Mouse (Mus musculus) kidney, embryonic 15.5 days (tissue): ENCODE results near the gene Rnf222. TPM values are rescaled to one million over a fixed set of nuclear protein-coding genes. Genes with fewer than 3 reads are reported as not detected.

Experiments used
- ATAC-seq: fragments of 200-750 bp; cut with Nextera tagmentation; replicated peaks from 2 replicates; pipeline ENCODE4 v1.8.0; 2017; ENCODE audit warnings: moderate TSS enrichment; ENCODE audit not compliant: low FRiP score
- H3K27ac ChIP-seq: fragments of 300-500 bp; sonication (generic); 2 replicates; pipeline ENCODE4 v1.5.1; 2015; ENCODE audit warnings: mild to moderate bottlenecking, inconsistent platforms
- H3K27me3 ChIP-seq: fragments of 300-500 bp; sonication (generic); 2 replicates; pipeline ENCODE4 v1.6.1; 2015; ENCODE audit warnings: inconsistent platforms
- H3K36me3 ChIP-seq: fragments of 300-500 bp; sonication (generic); 2 replicates; pipeline ENCODE4 v1.6.1; 2015; ENCODE audit warnings: inconsistent platforms
- H3K4me1 ChIP-seq: fragments of 300-500 bp; sonication (generic); 2 replicates; pipeline ENCODE4 v1.6.1; 2015; ENCODE audit warnings: inconsistent platforms
- H3K4me2 ChIP-seq: fragments of 300-500 bp; sonication (generic); 2 replicates; pipeline ENCODE4 v1.6.1; 2015; ENCODE audit warnings: moderate library complexity, mild to moderate bottlenecking, inconsistent platforms
- H3K4me3 ChIP-seq: fragments of 300-500 bp; sonication (generic); replicated peaks from 2 replicates; pipeline ENCODE4 v1.5.1; 2015; ENCODE audit warnings: mild to moderate bottlenecking, inconsistent platforms
- H3K9ac ChIP-seq: fragments of 300-500 bp; sonication (generic); 2 replicates; pipeline ENCODE4 v1.6.1; 2015; ENCODE audit warnings: mild to moderate bottlenecking, inconsistent platforms
- H3K9me3 ChIP-seq: fragments of 300-500 bp; sonication (generic); replicated peaks from 2 replicates; pipeline ENCODE4 v1.6.1; 2016; ENCODE audit warnings: inconsistent platforms
- WGBS: fragments of 180-500 bp; shearing (Covaris S2); methylation state at CpG from one replicate; pipeline ENCODE4 v1.1.7; 2015; ENCODE audit warnings: mixed read lengths; 5-methylcytosine and 5-hydroxymethylcytosine counted together
- polyA plus RNA-seq: library from polyadenylated mRNA; unstranded; fragments of >200 nt; fragmentation: Nextera tagmentation; extraction: Ambion mirVana; gene quantifications from 2 replicates; pipeline ENCODE4 v1.2.1, GENCODE M21; 2015

Rnf222 gene
- polyA plus RNA-seq, 1 experiment from 2014 or later: 0.18 TPM

DNA sequence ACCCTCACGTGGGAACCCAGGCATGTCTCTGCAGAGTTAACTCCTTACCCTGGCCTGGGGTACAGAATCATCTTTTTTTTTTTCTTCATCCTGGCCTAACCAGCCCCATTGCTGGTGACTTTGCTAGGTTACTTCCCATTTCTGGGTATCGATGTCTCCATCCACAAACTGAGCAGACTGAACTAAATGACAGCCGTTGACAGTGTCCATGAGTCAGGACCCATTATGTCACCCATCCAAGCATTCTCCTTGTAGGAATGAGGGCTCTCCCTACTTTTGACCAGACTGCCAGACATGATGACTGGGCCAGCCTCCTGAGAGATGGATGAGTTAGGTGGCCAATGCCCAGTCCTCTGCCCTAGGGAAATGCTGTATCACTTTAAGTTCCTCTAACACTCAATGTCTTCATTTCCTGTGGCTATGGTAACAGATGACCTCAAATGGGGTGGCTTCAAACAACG is 24.7 kb upstream of the Rnf222 start:
- Histone ChIP-seq H3K27ac (peak overlapping the region; percentile 11; the same call in 1 of the 2 replicates), H3K9ac (no peak overlapping the region), H3K4me3 (no peak overlapping the region), H3K9me3 (no peaks in the 10 kb centered on the region), H3K4me2 (no peak overlapping the region), H3K27me3 (no peaks in the 10 kb centered on the region), H3K4me1 (peaks cover 12% of the 10 kb centered on the region; the same call in 1 of the 2 replicates), H3K36me3 (no peaks in the 10 kb centered on the region)
- 65% methylated on average over 4 of the region's 4 CpGs for WGBS
- ATAC-seq: no peak

DNA sequence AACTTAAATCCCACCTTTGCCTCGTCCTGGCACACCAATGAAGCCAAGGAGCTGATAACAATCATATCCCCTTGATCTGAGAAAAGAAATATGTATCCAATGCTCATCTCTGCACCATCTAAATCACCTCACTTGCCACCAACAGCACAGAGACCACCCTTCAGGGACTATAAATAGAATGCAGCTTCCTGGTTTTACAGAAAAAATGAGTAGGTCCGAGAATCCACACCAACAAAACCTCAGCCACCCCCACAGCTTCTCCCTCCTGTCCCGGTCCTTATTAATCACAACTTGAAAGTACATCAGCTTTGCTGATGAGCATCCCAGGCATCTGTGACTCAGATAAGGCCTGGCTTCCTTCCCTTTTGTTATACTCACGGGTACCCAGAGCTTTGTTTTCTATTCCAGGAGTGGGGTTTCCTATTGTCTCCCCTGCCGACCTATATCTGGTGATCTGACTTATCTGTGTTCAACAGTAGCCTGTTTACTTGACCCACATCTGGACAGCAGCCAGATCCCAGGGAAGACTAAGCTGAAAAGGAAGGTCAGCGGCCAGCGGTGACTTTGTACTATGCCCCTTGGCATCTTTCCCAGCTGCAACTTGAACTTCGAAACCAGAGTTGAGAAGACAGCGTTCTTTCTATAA is 23.7 kb upstream of the Rnf222 start:
- no peak for ATAC-seq
- H3K27ac ChIP-seq: peak overlapping the region; percentile 11
- WGBS: 28% methylated on average over 9 of the region's 9 CpGs

DNA sequence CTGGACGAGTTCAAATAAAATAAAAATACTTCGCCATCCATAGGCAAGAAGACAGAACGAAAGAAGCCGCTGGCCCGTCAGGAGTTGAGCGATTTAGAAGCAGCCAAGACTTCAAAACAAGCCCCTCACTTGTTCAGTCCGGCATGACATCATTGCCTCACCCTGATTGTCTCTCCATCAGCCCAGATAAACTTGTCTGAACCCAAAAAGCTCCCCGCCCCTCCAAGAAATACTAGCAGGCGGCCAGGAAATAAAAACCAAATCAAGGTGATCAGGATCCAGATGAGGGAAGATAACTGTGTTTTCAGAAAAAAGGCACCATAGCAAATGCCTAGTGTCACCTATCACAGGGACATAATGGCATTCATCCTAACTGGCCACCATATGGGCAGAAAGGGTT is 17.1 kb upstream of the Rnf222 start:
- H3K27ac ChIP-seq: no peak overlapping the region
- no peak overlapping the region for H3K4me2 ChIP-seq
- H3K27me3 ChIP-seq: no peaks in the 10 kb centered on the region
- H3K36me3 ChIP-seq: no peaks in the 10 kb centered on the region
- WGBS: 85% methylated on average over 9 of the region's 9 CpGs
- H3K9me3 ChIP-seq: no peaks in the 10 kb centered on the region
- H3K4me1 ChIP-seq: no peaks in the 10 kb centered on the region
- no peak for ATAC-seq
- H3K9ac ChIP-seq: no peak overlapping the region
- H3K4me3 ChIP-seq: no peak overlapping the region

More for the DNA sequence above, 23.7 kb upstream of the Rnf222 start:
- Histone ChIP-seq H3K9me3 (no peaks in the 10 kb centered on the region), H3K4me1 (peaks cover 12% of the 10 kb centered on the region; the same call in 1 of the 2 replicates), H3K9ac (no peak overlapping the region), H3K4me3 (no peak overlapping the region), H3K27me3 (no peaks in the 10 kb centered on the region), H3K36me3 (no peaks in the 10 kb centered on the region), H3K4me2 (no peak overlapping the region)

DNA sequence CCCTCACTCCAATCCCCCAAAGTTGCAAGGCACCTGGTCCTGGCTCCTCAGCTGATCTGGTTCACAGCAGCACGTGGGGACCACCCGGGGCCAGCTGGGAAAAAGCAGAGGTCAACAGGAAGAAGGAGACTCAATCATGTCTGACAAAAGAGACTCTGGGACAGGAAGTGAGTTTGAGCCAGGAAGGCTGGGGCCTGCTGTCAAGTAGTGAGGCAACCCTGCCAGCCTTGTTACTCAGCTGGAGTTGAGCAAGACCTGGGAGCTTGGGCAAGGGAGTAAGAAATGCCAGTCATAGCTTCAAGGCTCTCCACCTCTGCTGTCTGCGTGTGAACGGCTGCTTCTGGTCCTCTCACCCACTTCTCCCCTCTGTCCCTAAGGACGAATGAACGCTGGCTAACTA is 16.6 kb upstream of the Rnf222 start, which contains the start of gene Ndel1:
Gene Ndel1 (minus strand): TSS at position 111 of the 400 bp plus-strand sequence.
- H3K27me3 ChIP-seq: no peaks in the 10 kb centered on the region
- no peaks in the 10 kb centered on the region for H3K36me3 ChIP-seq
- H3K9ac ChIP-seq: no peak within 1 kb of the TSS
- no peak for ATAC-seq
- 20% methylated on average over 6 of the region's 6 CpGs for WGBS
- H3K27ac ChIP-seq: 0 out of 2 replicates have a peak within 1 kb of the TSS, but pooled peaks have one; percentile 7
- H3K4me1 ChIP-seq: no peaks in the 10 kb centered on the region
- no peaks in the 10 kb centered on the region for H3K9me3 ChIP-seq
- no peak within 1 kb of the TSS for H3K4me2 ChIP-seq
- H3K4me3 ChIP-seq: no peak within 1 kb of the TSS

DNA sequence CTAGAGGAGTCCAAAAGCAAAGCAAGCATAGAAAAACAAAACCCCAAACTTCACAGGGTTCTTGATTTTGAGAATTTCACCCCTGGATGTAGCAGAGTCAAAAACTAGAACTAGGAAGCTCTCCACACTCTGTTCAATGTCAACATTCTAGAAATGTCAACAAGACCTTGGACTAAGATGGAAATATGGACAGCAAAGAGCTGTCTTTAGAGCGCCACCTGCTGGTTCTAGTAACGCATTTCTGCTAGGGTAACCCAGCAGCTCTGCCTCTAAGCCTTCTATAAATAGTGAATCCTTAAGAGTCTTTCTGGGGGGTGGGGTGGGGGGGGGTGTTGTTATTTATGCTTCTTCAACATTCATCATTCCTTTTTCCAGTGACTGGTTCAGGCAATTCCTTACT is 13.5 kb upstream of the Rnf222 start:
- Histone ChIP-seq H3K27ac (no peak overlapping the region), H3K4me3 (no peak overlapping the region), H3K36me3 (no peaks in the 10 kb centered on the region), H3K9ac (no peak overlapping the region), H3K27me3 (no peaks in the 10 kb centered on the region), H3K4me2 (no peak overlapping the region), H3K9me3 (no peaks in the 10 kb centered on the region), H3K4me1 (no peaks in the 10 kb centered on the region)
- 0% methylated on average over 2 of the region's 2 CpGs for WGBS
- ATAC-seq: no peak

DNA sequence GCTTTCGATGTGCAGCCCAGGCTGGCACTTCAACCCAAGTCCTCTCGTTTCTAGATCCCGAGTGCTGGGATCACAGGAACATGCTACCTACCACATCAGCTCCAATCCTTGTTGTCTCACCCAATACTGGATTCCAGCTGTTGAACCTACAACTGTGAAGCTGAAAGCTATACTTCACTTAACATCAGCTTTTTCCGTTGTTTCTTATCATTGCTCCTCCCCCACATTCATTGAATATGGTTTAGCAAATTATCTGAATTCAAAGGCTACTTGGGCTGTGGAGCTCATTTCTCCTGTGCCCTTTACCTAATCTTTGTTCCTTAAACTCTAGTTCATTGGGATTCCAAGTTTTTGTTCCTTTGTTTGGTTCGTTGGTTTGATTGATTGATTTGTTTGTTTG is 9.5 kb upstream of the Rnf222 start:
- H3K9me3 ChIP-seq: no peaks in the 10 kb centered on the region
- no peak overlapping the region for H3K27ac ChIP-seq
- no peak overlapping the region for H3K9ac ChIP-seq
- no peak overlapping the region for H3K4me3 ChIP-seq
- H3K4me1 ChIP-seq: peaks cover 3% of the 10 kb centered on the region; the same call in 1 of the 2 replicates
- no peaks in the 10 kb centered on the region for H3K36me3 ChIP-seq
- H3K27me3 ChIP-seq: no peaks in the 10 kb centered on the region
- no peak for ATAC-seq
- H3K4me2 ChIP-seq: no peak overlapping the region
- 79% methylated on average over 5 of the region's 5 CpGs for WGBS

DNA sequence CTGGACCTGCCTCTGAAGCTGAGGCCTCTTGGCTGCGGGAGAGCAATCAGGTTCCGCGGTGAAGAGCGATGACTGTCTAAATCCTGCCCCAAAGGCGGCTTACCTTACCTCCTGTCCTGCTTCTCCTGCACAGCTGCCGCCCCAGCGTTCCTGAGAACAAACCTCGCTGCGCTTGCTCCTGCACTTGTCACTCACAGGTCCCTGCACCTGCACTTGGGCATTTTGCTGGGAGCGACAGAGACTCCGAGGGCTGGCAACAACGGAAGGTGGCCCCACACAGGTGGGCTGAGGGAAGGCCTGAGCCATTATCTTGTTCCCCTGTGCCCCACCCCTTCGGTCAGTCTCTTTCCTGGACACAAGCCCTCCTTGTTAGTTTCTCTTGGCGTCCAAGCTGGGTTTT is 6.2 kb upstream of the Rnf222 start:
- Histone ChIP-seq H3K4me3 (no peak overlapping the region), H3K4me2 (peak overlapping the region; percentile 21; the same call in 1 of the 2 replicates), H3K27me3 (no peaks in the 10 kb centered on the region), H3K27ac (no peak overlapping the region), H3K36me3 (no peaks in the 10 kb centered on the region), H3K9me3 (no peaks in the 10 kb centered on the region), H3K4me1 (peaks cover 3% of the 10 kb centered on the region; the same call in 1 of the 2 replicates), H3K9ac (no peak overlapping the region)
- 20% methylated on average over 14 of the region's 14 CpGs for WGBS
- ATAC-seq: no peak

DNA sequence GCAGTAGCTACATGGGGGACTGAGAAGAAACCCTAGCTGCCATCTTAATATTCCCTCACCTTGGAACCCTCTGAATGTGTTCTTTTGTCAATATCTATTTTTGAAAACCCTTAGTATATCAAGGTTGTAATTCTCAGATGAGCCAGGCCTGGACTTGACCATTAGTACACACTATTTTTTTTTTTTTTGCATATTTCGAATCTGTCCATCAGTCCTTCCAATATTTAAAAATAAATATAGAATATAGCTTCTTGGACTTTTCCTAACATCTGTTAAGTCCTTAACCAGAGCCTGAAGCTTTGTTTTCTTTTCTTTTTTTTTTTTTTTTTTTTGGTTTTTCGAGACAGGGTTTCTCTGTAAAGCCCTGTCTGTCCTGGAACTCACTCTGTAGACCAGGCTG is 4.5 kb upstream of the Rnf222 start:
- no peak for ATAC-seq
- no peak overlapping the region for H3K4me3 ChIP-seq
- H3K4me2 ChIP-seq: no peak overlapping the region
- no peaks in the 10 kb centered on the region for H3K27me3 ChIP-seq
- no peak overlapping the region for H3K9ac ChIP-seq
- no peaks in the 10 kb centered on the region for H3K9me3 ChIP-seq
- peaks cover 3% of the 10 kb centered on the region; the same call in 1 of the 2 replicates for H3K4me1 ChIP-seq
- no peak overlapping the region for H3K27ac ChIP-seq
- H3K36me3 ChIP-seq: no peaks in the 10 kb centered on the region
- WGBS: 79% methylated on average over 2 of the region's 2 CpGs

DNA sequence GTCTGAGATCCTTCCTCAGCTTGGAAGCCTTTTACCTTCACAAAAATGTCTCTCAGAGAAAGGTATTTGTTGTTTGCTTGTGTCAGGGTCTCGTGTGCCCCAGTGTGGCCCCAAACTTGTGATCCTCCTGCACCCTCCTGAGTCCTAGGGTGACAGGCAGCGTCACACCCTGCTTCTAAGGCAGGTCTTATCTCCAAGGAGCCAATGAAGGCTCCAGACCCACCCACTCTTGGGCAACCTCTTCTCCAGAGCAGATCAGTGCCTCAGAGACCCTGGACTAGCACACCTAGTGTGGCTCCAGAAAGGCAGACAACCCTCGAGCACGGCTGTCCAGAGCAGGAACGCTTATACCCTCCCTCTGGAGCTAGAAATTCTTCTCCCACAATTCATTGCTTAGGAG is 4.0 kb upstream of the Rnf222 start:
- Histone ChIP-seq H3K9ac (no peak overlapping the region), H3K36me3 (no peaks in the 10 kb centered on the region), H3K4me2 (no peak overlapping the region), H3K27ac (no peak overlapping the region), H3K9me3 (no peaks in the 10 kb centered on the region), H3K4me3 (no peak overlapping the region), H3K4me1 (peaks cover 3% of the 10 kb centered on the region; the same call in 1 of the 2 replicates), H3K27me3 (no peaks in the 10 kb centered on the region)
- no peak for ATAC-seq
- 76% methylated on average over 5 of the region's 5 CpGs for WGBS

DNA sequence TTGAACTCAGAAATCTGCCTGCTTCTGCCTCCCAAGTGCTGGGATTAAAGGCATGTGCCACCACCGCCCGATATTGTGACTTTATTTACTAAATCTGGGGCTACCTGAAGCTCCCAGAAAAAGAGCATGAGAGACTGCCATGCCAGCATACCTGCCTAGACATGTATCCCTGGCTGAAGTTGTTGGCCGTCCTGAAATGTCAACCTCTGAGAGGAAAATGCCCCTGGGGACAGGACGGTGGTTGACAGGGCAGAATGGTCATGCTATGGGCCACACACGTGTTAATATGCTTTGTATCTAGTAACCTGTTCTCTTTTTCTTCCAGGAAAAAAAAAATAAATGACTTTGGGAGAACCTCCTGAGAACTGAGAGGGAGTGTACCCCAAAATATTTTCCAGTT is 2.3 kb upstream of the Rnf222 start:
- no peaks in the 10 kb centered on the region for H3K27me3 ChIP-seq
- no peak overlapping the region for H3K4me3 ChIP-seq
- no peak overlapping the region for H3K9ac ChIP-seq
- no peak overlapping the region for H3K27ac ChIP-seq
- peaks cover 3% of the 10 kb centered on the region; the same call in 1 of the 2 replicates for H3K4me1 ChIP-seq
- no peaks in the 10 kb centered on the region for H3K36me3 ChIP-seq
- WGBS: 78% methylated on average over 5 of the region's 5 CpGs
- H3K9me3 ChIP-seq: no peaks in the 10 kb centered on the region
- no peak overlapping the region for H3K4me2 ChIP-seq
- ATAC-seq: no peak

DNA sequence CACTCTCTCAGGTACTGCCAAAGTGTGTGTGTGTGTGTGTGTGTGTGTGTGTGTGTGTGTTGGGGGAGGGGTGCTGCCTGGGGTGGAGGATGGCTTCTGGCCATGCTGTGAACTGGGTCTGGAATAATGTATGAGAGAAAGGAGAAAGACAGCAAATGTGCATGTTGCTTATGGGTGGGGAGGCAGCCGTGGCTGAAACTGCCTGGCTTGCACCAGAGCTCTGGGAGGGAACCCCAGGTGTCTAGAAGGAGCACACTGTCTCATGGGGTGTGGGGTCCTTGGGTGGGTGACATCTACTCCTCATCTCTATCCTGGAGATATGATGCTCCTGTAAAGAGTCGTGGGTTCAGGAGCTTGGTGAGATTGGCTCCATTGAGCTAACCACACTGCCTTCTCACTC is 300 bp downstream of the Rnf222 start:
- Histone ChIP-seq H3K4me2 (no peak overlapping the region), H3K27me3 (no peaks in the 10 kb centered on the region), H3K9ac (no peak overlapping the region), H3K9me3 (no peaks in the 10 kb centered on the region), H3K27ac (no peak overlapping the region), H3K4me3 (no peak overlapping the region), H3K36me3 (no peaks in the 10 kb centered on the region), H3K4me1 (0 out of 2 replicates have a peak, but pooled peaks cover 9% of the 10 kb centered on the region)
- no peak for ATAC-seq
- 69% methylated on average over 2 of the region's 2 CpGs for WGBS

DNA sequence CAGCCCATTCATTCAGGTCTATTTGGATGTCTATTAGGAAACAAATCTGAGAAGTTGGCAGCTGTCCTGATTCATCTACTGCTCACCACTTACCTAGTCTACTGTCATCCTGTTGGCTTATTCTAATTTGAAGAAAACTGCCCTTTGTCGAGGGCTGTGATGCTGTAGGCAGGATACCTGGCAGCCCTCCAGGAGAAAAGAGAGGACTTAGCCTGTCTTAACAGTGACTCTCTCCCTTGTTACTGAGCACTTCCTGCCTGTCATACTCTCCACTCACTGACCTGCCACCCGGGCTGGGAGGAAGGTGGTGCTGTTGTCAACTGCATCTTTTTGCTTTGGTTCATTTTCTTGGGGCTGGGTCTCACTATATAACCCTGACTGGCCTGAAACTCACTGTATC is 2.3 kb downstream of the Rnf222 start:
- H3K36me3 ChIP-seq: no peaks in the 10 kb centered on the region
- H3K9ac ChIP-seq: no peak overlapping the region
- ATAC-seq: no peak
- H3K9me3 ChIP-seq: no peaks in the 10 kb centered on the region
- no peak overlapping the region for H3K4me2 ChIP-seq
- 0 out of 2 replicates have a peak, but pooled peaks cover 9% of the 10 kb centered on the region for H3K4me1 ChIP-seq
- H3K4me3 ChIP-seq: no peak overlapping the region
- WGBS: 43% methylated on average over 2 of the region's 2 CpGs
- H3K27me3 ChIP-seq: no peaks in the 10 kb centered on the region
- no peak overlapping the region for H3K27ac ChIP-seq
